Mouse (Mus musculus) limb, embryonic 12.5 days (tissue): ENCODE results near the gene Ciita. TPM values are rescaled to one million over a fixed set of nuclear protein-coding genes. Genes with fewer than 3 reads are reported as not detected.

Source experiments
- ATAC-seq: fragments of 200-750 bp; cut with Nextera tagmentation; 2 replicates; pipeline ENCODE4 v1.8.0; 2017; ENCODE audit warnings: low read depth, moderate TSS enrichment; ENCODE audit not compliant: insufficient number of reproducible peaks, insufficient read depth, low FRiP score, low TSS enrichment
- H3K27ac ChIP-seq: fragments of 300-500 bp; sonication (generic); 2 replicates; pipeline ENCODE4 v1.5.1; 2016; ENCODE audit warnings: mild to moderate bottlenecking, moderate library complexity
- H3K27me3 ChIP-seq: fragments of 300-500 bp; sonication (generic); 2 replicates; pipeline ENCODE4 v1.6.1; 2016; ENCODE audit warnings: mild to moderate bottlenecking, moderate library complexity
- H3K36me3 ChIP-seq: fragments of 300-500 bp; sonication (generic); 2 replicates; pipeline ENCODE4 v1.6.1; 2016; ENCODE audit warnings: mild to moderate bottlenecking, moderate library complexity
- H3K4me1 ChIP-seq: fragments of 300-500 bp; sonication (generic); replicated peaks from 2 replicates; pipeline ENCODE4 v1.6.1; 2016
- H3K4me2 ChIP-seq: fragments of 300-500 bp; sonication (generic); 2 replicates; pipeline ENCODE4 v1.6.1; 2016; ENCODE audit warnings: mild to moderate bottlenecking, moderate library complexity
- H3K4me3 ChIP-seq: fragments of 300-500 bp; sonication (generic); replicated peaks from 2 replicates; pipeline ENCODE4 v1.5.1; 2016; ENCODE audit warnings: mild to moderate bottlenecking
- H3K9ac ChIP-seq: fragments of 300-500 bp; sonication (generic); replicated peaks from 2 replicates; pipeline ENCODE4 v1.6.1; 2016; ENCODE audit warnings: mild to moderate bottlenecking, moderate library complexity
- H3K9me3 ChIP-seq: fragments of 300-500 bp; sonication (generic); 2 replicates; pipeline ENCODE4 v1.6.1; 2016; ENCODE audit warnings: mild to moderate bottlenecking, moderate library complexity
- WGBS: fragments of 180-500 bp; shearing (Covaris S2); methylation state at CpG from one replicate; pipeline ENCODE4 v1.1.7; 2016; 5-methylcytosine and 5-hydroxymethylcytosine counted together
- polyA plus RNA-seq: library from polyadenylated mRNA; unstranded; fragments of >200 nt; fragmentation: Nextera tagmentation; extraction: Ambion mirVana; gene quantifications from 2 replicates; pipeline ENCODE4 v1.2.1, GENCODE M21; 2016

The Ciita gene
- polyA plus RNA-seq, 1 experiment from 2014 or later, result 0.36 TPM

DNA sequence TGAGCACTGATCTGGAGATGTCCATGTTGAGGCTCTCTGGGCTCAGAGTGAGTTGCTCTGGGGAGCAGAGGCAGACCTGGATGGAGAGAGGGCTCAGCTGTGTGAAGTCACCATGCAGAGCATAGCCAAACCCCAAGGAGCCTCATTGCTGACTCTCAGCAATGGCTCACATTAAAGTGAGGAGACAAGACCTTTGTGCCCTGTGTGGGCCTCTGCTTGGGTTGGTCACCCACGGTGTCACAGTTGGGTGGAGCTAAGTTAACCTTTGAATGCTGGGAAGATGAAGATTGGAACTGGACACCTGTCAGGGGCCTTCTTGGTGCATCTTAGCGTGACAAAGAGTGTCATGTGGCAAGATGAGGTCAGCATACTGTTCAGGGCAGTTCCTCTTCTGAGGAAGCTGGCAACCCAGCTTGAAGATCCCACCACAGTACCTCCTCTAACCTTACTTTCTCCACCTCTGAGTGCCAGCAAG, 16.0 kb downstream of the Ciita start:
- H3K9me3 ChIP-seq, result no peaks in the 10 kb centered on the region
- no peaks in the 10 kb centered on the region for H3K36me3 ChIP-seq
- no peak overlapping the region for H3K27ac ChIP-seq
- 67% methylated on average over 2 of the region's 2 CpGs for WGBS
- H3K4me1 ChIP-seq, result no peaks in the 10 kb centered on the region
- ATAC-seq, result no peak
- no peak overlapping the region for H3K9ac ChIP-seq
- H3K27me3 ChIP-seq, result peaks cover 11% of the 10 kb centered on the region
- H3K4me3 ChIP-seq, result no peak overlapping the region
- no peak overlapping the region for H3K4me2 ChIP-seq

DNA sequence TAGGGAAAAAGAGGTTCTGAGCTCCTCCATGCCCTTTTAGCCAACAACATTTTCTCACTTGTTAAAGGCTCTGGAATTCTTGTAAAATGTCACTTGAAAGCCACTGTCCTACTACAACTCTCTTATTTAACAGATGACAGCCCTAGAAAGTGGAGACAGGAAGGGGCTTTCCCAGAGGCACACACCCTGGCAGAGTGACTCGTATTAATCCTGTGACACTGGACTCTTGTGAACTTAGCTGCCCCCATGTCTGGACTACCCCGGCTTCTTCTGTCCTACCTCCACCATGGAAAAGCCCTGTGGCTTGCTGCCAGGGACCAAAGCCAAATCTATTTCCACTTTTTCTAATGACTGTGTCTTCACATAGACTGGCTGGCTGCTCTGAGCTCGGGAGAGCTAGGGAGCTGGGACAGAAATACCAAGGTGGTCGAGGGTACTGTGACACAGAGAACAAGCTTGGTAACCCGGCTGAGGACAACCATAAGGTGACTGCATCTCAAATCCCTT, 18.3 kb downstream of the Ciita start:
- no peaks in the 10 kb centered on the region for H3K4me1 ChIP-seq
- ATAC-seq, result no peak
- no peak overlapping the region for H3K4me3 ChIP-seq
- H3K9me3 ChIP-seq, result no peaks in the 10 kb centered on the region
- 62% methylated on average over 5 of the region's 5 CpGs for WGBS
- peaks cover 19% of the 10 kb centered on the region for H3K27me3 ChIP-seq
- no peak overlapping the region for H3K4me2 ChIP-seq
- no peaks in the 10 kb centered on the region for H3K36me3 ChIP-seq
- no peak overlapping the region for H3K27ac ChIP-seq
- no peak overlapping the region for H3K9ac ChIP-seq

DNA sequence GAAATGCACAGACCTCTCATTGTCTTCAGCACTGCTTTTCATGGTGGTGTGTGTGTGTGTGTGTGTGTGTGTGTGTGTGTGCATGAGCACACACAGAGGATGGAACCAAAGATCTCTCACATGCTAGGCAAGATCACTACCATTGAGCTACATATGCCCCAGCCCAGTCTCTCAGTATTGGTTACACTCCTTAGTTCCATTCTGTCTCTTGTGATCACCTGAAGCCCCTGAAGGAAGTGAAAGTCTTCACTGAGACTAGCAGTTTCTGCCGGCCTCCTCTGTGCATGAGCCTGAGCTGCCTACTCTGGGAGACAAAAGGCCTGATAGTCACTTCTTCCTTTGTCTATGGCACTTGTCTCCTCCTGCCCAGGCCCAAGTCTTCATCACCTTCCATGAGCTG, 19.3 kb downstream of the Ciita start:
- H3K9ac ChIP-seq, result no peak overlapping the region
- 65% methylated on average over 1 of the region's 1 CpGs for WGBS
- H3K4me2 ChIP-seq, result no peak overlapping the region
- no peak overlapping the region for H3K27ac ChIP-seq
- no peaks in the 10 kb centered on the region for H3K9me3 ChIP-seq
- H3K4me3 ChIP-seq, result no peak overlapping the region
- H3K27me3 ChIP-seq, result peaks cover 13% of the 10 kb centered on the region; the same call in 1 of the 2 replicates
- ATAC-seq, result no peak
- no peaks in the 10 kb centered on the region for H3K4me1 ChIP-seq
- no peaks in the 10 kb centered on the region for H3K36me3 ChIP-seq

DNA sequence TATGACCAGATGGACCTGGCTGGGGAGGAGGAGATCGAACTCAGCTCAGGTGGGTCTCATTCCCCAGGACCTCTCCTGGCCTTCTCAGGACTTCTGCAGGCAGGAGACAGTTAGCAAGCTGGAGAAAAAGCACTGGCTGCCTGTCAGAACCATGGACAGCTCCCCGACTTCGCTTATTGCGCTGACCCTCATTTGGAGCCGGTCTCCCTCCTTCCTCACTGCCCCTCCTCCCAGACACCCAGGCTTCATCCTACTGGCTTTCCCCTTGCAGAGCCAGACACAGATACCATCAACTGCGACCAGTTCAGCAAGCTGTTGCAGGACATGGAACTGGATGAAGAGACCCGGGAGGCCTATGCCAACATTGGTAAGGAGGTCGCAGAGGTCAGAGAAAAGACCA, 22.0 kb downstream of the Ciita start:
- no peak for ATAC-seq
- Histone ChIP-seq H3K36me3 (no peaks in the 10 kb centered on the region), H3K9me3 (no peaks in the 10 kb centered on the region), H3K9ac (no peak overlapping the region), H3K27me3 (peaks cover 13% of the 10 kb centered on the region), H3K4me3 (no peak overlapping the region), H3K4me1 (no peaks in the 10 kb centered on the region), H3K4me2 (no peak overlapping the region), H3K27ac (no peak overlapping the region)
- WGBS, result 8% methylated on average over 8 of the region's 8 CpGs

DNA sequence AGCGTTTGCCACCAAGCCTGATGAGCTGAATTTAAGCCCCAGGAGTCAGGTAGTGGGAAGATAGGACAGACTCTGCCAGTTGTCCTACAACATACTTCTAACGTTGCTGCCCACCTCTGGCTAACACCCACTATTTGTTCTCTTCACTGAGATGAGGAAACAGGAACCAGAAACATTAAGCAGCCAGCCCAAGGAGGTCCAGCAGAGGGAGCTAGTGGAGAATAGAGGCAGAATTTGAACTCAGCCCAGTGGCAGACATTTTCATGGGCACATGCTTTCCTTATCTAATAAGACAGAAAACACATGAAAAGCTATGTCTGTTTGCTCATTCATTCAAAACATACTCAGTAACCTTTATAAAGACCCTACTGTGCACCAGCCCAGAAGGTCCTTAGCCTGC, 23.2 kb downstream of the Ciita start:
- H3K4me3 ChIP-seq, result no peak overlapping the region
- no peaks in the 10 kb centered on the region for H3K9me3 ChIP-seq
- no peaks in the 10 kb centered on the region for H3K36me3 ChIP-seq
- no peak overlapping the region for H3K9ac ChIP-seq
- peaks cover 13% of the 10 kb centered on the region for H3K27me3 ChIP-seq
- H3K4me1 ChIP-seq, result no peaks in the 10 kb centered on the region
- WGBS, result 70% methylated on average over 2 of the region's 2 CpGs
- no peak overlapping the region for H3K4me2 ChIP-seq
- no peak overlapping the region for H3K27ac ChIP-seq
- no peak for ATAC-seq

DNA sequence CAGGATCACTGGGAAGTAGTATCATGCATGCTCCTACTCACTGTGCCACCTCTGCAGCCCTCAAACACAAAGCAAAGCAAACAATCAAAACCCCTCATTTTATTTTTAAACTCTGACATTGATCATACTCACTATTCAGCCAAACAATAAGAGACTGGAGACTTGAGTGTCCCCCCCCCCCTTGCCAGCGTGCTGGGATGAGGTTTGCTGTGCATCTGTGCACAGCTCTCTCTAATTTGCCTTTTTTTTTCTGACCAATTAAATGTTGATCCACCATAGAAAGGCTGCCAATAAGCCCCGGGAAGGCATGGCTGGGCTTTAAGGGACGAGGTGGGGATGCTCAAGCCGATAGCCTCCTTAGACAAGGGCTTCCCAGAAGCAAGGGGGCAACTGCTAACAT, 27.6 kb downstream of the Ciita start:
- ATAC-seq, result no peak

DNA sequence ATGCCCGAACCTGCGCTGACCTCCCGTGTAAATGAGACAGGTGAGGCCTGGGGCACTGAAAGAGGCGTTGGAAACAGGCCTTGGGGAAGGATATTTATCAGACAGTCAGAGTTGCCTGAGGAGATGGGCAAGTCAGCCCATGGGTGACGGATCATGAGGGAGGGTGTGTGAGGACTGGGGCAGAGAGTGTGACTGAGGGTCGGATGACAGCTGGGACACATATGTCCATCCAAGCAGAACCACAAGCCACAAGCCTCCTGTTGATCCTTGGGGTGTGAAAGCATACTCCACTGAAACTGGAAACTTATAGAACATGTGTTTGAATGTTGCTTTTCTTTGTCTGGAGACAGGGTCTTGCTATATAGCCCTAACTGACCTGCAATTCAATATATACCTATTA, 28.8 kb downstream of the Ciita start:
- no peaks in the 10 kb centered on the region for H3K4me1 ChIP-seq
- no peaks in the 10 kb centered on the region for H3K36me3 ChIP-seq
- H3K4me2 ChIP-seq, result no peak overlapping the region
- 58% methylated on average over 6 of the region's 6 CpGs for WGBS
- no peaks in the 10 kb centered on the region; the same call in none of the 2 replicates for H3K27me3 ChIP-seq
- no peak overlapping the region for H3K4me3 ChIP-seq
- no peaks in the 10 kb centered on the region for H3K9me3 ChIP-seq
- no peak overlapping the region for H3K9ac ChIP-seq
- no peak for ATAC-seq
- H3K27ac ChIP-seq, result no peak overlapping the region

More for the DNA sequence above, 27.6 kb downstream of the Ciita start:
- Histone ChIP-seq H3K4me3 (no peak overlapping the region), H3K9me3 (no peaks in the 10 kb centered on the region), H3K27ac (no peak overlapping the region), H3K4me2 (no peak overlapping the region), H3K27me3 (peaks cover 2% of the 10 kb centered on the region), H3K36me3 (no peaks in the 10 kb centered on the region), H3K4me1 (no peaks in the 10 kb centered on the region), H3K9ac (no peak overlapping the region)
- 61% methylated on average over 4 of the region's 4 CpGs for WGBS

DNA sequence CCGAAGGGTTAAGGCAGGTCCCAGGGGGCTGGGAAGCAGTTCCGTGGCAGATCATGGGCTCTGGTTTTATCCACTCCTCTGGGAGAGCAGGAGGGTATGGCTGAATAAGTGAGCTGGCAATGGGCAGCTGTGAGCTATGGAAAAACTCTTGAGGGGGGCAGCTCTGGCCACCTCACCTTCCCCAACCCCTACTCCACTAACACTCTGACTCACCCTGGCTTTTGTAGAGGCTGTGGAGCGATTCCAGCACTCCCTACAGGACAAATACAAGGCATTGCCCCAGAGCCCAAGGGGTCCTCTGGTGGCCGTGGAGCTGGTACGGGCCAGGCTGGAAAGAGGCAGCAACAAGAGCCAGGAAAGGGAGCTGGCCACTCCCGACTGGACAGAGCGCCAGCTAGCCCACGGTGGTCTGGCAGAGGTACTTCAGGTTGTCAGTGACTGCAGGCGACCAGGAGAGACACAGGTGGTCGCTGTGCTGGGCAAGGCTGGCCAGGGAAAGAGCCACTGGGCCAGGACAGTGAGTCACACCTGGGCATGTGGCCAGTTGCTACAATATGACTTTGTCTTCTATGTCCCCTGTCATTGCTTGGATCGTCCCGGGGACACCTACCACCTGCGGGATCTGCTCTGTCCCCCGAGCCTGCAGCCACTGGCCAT, 30.7 kb downstream of the Ciita start:
- no peak overlapping the region for H3K9ac ChIP-seq
- H3K4me1 ChIP-seq, result no peaks in the 10 kb centered on the region
- 57% methylated on average over 14 of the region's 14 CpGs for WGBS
- no peak overlapping the region for H3K27ac ChIP-seq
- H3K27me3 ChIP-seq, result no peaks in the 10 kb centered on the region; the same call in none of the 2 replicates
- H3K9me3 ChIP-seq, result no peaks in the 10 kb centered on the region
- no peak for ATAC-seq
- H3K36me3 ChIP-seq, result no peaks in the 10 kb centered on the region
- no peak overlapping the region for H3K4me2 ChIP-seq
- H3K4me3 ChIP-seq, result no peak overlapping the region

DNA sequence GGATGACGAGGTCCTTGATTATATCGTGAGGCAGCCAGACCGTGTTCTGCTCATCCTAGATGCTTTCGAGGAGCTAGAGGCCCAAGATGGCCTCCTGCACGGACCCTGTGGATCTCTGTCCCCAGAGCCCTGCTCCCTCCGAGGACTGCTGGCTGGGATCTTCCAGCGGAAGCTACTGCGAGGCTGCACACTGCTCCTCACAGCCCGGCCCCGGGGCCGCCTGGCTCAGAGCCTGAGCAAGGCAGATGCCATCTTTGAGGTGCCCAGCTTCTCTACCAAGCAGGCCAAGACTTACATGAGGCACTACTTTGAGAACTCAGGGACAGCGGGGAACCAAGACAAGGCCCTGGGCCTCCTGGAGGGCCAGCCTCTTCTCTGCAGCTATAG, 31.3 kb downstream of the Ciita start:
- no peak for ATAC-seq
- 86% methylated on average over 12 of the region's 12 CpGs for WGBS
- H3K4me2 ChIP-seq, result no peak overlapping the region
- H3K9me3 ChIP-seq, result no peaks in the 10 kb centered on the region
- H3K9ac ChIP-seq, result no peak overlapping the region
- no peak overlapping the region for H3K27ac ChIP-seq
- H3K4me1 ChIP-seq, result no peaks in the 10 kb centered on the region
- no peak overlapping the region for H3K4me3 ChIP-seq
- no peaks in the 10 kb centered on the region for H3K36me3 ChIP-seq
- no peaks in the 10 kb centered on the region; the same call in 1 of the 2 replicates for H3K27me3 ChIP-seq

DNA sequence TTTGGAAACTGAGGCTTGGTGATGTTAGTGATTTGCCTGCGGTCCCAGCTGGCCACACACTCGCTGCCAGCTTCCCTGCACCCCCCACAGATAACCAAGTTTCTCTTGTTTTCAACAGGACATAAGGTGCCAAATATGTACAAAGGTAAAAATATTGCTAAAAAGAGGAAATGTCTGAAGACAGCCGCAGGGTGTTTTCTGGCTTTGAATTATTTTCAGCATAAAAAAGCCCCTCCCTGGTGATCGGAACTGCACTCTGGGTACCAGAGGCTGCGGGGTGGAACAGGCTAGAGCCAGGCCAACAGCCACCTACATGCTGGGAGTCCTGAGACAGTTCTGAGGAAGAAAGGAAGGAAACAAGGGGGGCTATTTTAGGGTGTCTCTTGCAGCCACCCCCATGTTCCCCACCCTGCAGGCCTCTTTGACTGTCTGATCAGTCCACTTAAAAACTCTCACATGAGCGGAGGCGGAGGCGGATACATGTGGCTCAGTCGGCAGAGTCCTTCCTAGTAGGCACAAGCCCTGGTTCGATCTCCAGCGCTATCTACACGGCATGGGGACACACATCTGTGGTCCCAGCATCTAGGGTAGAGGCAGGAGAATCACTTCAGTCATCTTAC, 36.2 kb downstream of the Ciita start:
- H3K9me3 ChIP-seq, result no peaks in the 10 kb centered on the region
- no peak overlapping the region for H3K4me2 ChIP-seq
- H3K4me1 ChIP-seq, result peaks cover 11% of the 10 kb centered on the region
- no peak overlapping the region for H3K27ac ChIP-seq
- 93% methylated on average over 12 of the region's 12 CpGs for WGBS
- no peak overlapping the region for H3K4me3 ChIP-seq
- no peak overlapping the region for H3K9ac ChIP-seq
- H3K27me3 ChIP-seq, result no peaks in the 10 kb centered on the region
- no peak for ATAC-seq
- no peaks in the 10 kb centered on the region for H3K36me3 ChIP-seq

DNA sequence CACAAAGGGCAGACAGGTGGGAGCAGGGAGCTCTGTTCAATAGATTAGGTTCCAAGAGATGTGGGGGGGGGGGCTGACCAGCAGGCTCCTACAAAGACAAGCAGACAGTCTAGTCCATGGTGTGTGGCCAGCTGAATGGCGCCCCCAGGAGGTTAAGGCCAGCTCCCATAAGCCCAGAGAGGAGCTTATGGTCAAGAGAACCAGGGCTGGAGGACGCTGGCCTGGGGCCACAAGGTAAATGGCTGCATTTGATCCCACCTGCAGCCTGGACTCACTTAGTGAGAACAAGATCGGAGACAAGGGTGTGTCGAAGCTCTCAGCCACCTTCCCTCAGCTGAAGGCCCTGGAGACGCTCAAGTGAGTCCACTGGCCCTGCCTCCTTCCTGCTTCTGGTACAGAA, 38.2 kb downstream of the Ciita start:
- peaks cover 11% of the 10 kb centered on the region for H3K4me1 ChIP-seq
- no peaks in the 10 kb centered on the region for H3K9me3 ChIP-seq
- no peak for ATAC-seq
- H3K36me3 ChIP-seq, result no peaks in the 10 kb centered on the region
- H3K9ac ChIP-seq, result no peak overlapping the region
- no peak overlapping the region for H3K4me2 ChIP-seq
- WGBS, result 49% methylated on average over 5 of the region's 5 CpGs
- H3K4me3 ChIP-seq, result no peak overlapping the region
- no peak overlapping the region for H3K27ac ChIP-seq
- H3K27me3 ChIP-seq, result no peaks in the 10 kb centered on the region
